Mouse (Mus musculus) heart, postnatal 0 days (tissue): ENCODE measurements around the gene A4galt.

ENCODE experiments used
- CTCF ChIP-seq: IDR thresholded peaks from 2 replicates; pipeline ENCODE4 v1.5.1; 2016; ENCODE audit warnings: antibody characterized with exemption, control low read depth, low read depth
- EP300 ChIP-seq: IDR thresholded peaks from 2 replicates; pipeline ENCODE4 v1.6.1; 2016; ENCODE audit warnings: antibody characterized with exemption, low read depth

DNA sequence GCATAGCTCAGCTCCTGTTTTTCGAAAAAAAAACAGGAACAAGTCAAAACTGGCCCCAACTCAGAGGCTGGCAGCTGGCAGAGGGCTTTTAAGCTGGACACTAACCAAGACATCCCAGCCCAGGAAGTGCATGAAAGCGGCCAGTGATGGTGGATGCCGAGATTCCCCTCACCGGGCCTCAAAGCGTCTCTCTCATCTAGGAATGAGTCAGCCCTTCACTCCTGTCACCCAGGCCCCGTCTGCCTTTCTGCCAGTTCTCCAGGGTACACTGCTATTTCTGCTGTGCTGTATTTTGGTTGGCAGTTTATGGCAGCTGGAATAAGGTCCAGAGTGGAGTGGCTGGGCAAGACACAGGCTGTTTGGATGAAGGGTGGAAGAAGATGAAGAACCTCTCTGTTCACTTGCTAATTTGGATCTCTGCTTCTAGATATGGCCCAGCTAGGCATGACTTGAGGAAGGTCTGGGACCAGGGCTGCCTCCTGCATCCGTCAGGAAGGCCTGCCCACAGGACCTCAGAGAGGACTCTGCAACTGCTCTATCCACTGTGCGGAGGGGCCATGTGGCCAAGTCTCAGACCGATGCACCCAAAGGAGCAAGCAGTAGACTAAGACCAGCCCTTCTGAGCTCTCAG is 27.3 kb downstream of the A4galt start:
- TF ChIP-seq CTCF (no peak), EP300 (no peak)
